Mouse (Mus musculus): ENCODE measurements around the gene Cpd. TPM values are rescaled to one million over a fixed set of nuclear protein-coding genes. Genes with fewer than 3 reads are reported as not detected.
"Not testable (repeated sequence)": the region's sequence is repeated elsewhere in the genome, so short reads cannot be mapped to it uniquely, and the experiment has no call there.

Cpd gene
- total RNA-seq, 1 experiment from 2014 or later, result 54.1 TPM

GRCm38 (mm10) chr11:76807007-76807679 lies 39.7 kb downstream of the Cpd start:
- ATAC-seq (replicated peaks; ENCODE audit: insufficient number of reproducible peaks, low FRiP score, low TSS enrichment, poor library complexity, severe bottlenecking), result no peak

DNA sequence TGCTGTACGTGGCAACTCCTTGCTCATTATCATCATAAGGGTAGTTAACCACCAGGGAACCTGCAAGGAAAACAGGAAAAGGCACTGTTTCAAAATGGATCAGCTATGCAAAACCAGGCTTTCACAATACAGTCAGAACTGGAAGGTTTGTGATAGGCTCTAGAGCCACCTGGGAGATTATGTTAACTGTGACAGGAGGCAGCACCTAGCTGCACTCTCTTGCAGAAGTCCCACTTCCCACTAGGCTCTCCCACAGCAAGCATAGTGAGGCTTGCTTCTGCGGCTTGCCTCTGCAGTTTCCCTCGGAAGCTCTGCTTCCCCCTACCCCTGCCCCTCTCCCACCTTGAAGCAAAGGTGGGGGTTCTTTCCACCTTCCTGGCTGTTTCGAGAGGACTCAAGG lies 40.8 kb downstream of the Cpd start:
- no peak for ATAC-seq (replicated peaks; ENCODE audit: insufficient number of reproducible peaks, low FRiP score, low TSS enrichment, poor library complexity, severe bottlenecking)

DNA sequence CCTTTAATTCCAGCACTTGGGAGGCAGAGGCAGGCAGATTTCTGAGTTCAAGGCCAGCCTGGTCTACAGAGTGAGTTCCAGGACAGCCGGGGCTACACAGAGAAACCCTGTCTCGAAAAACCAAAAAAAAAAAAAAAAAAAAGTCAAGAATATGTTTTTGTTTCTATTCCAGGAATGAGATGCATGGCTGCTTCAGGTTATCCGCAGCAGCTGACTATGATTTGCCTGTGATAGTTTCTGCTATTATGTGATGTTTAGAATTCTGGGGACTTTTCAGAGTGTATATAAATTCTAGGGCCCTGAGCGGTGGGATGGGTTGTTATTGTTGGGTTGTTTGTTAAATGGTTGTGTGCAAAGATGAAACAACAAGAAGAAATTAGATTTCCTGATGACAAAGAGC lies 41.7 kb downstream of the Cpd start:
- not testable (repeated sequence) for ATAC-seq (replicated peaks; ENCODE audit: insufficient number of reproducible peaks, low FRiP score, low TSS enrichment, poor library complexity, severe bottlenecking)

DNA sequence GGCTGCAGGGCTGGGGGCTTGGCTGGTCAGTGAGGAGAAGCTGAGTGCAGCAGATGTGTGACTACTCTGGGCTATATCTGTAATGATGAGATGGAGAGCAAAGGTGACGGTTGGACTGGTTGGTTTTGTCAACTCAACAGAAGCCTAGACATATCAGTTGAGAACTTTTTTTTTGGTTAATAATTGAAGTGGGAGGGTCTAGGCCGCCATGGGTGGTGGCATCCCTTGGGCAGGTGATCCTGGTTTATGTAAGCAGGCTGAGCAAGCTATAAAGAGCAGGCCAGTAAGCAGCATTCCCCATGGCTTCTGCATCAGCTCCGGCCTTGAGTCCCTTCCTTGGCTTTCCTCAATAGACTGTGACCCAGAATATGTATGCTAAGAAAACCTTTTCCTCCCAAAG lies 43.6 kb downstream of the Cpd start:
- ATAC-seq (replicated peaks; ENCODE audit: insufficient number of reproducible peaks, low FRiP score, low TSS enrichment, poor library complexity, severe bottlenecking), result no peak

DNA sequence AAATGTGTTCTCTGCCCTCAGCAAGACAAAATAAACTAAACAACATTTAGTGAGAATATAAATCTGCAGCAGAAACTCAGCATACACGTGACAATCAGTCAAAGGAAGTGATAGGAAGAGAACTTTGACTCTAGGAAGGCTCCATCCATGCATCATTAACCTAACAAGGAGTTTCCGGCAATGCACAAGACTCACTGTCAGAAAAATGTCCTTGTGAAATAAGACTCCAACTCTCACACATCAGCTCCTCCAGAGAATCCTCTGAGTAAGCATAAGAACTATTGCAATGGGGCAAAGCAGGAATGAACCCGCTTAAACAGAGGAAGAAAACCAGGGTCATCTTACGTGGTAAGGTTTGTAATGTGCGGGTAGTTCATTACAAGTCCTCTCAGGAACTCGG lies 49.6 kb downstream of the Cpd start:
- no peak for ATAC-seq (replicated peaks; ENCODE audit: insufficient number of reproducible peaks, low FRiP score, low TSS enrichment, poor library complexity, severe bottlenecking)

- ATAC-seq (replicated peaks; ENCODE audit: insufficient number of reproducible peaks, low FRiP score, low TSS enrichment, poor library complexity, severe bottlenecking), result no peak
Observed at GRCm38 (mm10) chr11:76795326-76795725, 51.5 kb downstream of the Cpd start.

DNA sequence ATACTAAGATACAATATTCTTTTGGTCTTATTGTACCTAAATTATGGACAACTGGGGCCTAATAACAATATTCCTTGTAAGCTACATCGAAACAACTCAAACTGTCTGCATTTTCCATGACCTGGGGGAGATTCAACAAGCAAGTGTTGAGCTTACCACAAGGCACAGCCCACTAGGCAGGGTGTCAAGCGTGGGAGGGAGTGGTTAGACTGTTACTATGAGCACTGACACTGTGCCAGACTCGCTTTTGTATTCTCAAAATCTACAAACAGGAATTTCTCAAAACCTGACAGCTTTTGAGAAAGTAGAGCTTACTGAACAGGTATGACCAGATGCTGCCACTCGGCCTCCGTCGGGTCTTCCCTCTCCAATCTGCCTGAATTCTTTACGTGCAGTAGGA lies 55.5 kb downstream of the Cpd start:
- ATAC-seq (replicated peaks; ENCODE audit: insufficient number of reproducible peaks, low FRiP score, low TSS enrichment, poor library complexity, severe bottlenecking), result no peak

DNA sequence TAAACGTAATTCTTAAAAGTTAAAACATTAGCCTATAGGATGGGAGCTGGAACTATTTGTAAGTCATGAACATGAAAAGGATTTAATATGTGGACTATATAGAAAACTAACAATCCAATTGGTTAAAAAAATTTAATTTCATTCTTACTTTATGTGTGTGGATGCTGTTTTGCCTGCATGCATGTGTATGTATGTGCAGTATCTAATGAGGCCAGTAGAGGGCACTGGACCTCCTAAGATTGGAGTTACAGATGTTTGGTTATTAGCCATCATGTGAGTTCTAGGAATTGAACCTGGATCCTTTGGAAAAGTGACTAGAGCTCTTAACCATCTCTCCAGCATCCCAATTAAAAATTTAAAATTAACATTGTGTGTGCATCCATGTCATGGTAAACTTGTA lies 57.6 kb downstream of the Cpd start:
- 0 out of 2 replicates have a peak, but pooled peaks have one; percentile 63 for ATAC-seq (replicated peaks; ENCODE audit: insufficient number of reproducible peaks, low FRiP score, low TSS enrichment, poor library complexity, severe bottlenecking)

DNA sequence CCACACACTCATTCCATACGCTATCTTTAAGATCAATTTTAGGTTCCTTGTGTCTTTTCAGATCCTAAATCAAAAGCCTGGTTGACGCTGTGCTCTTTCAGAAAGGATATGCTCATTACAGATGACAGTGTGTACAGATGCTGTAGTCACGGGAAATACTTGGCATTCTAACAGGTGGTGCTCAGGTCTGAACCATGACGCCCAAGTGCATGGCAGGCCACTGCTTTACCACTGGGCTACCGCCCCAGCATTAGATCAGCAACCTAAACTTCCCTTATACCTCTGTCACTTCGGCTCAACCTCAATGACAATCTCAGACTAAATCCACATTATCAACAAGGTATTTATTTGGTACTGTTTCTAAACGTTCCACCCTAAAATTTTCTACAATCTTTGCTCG lies 71.3 kb downstream of the Cpd start:
- no peak for ATAC-seq (replicated peaks; ENCODE audit: insufficient number of reproducible peaks, low FRiP score, low TSS enrichment, poor library complexity, severe bottlenecking)

- no peak for ATAC-seq (replicated peaks; ENCODE audit: insufficient number of reproducible peaks, low FRiP score, low TSS enrichment, poor library complexity, severe bottlenecking)
Observed at GRCm38 (mm10) chr11:76773811-76774210, 73.0 kb downstream of the Cpd start.

- ATAC-seq (replicated peaks; ENCODE audit: insufficient number of reproducible peaks, low FRiP score, low TSS enrichment, poor library complexity, severe bottlenecking), result no peak
Observed at GRCm38 (mm10) chr11:76770566-76770965, 76.3 kb downstream of the Cpd start.

GRCm38 (mm10) chr11:76763741-76764122 lies 83.1 kb downstream of the Cpd start:
- ATAC-seq (replicated peaks; ENCODE audit: insufficient number of reproducible peaks, low FRiP score, low TSS enrichment, poor library complexity, severe bottlenecking), result no peak

- ATAC-seq (replicated peaks; ENCODE audit: insufficient number of reproducible peaks, low FRiP score, low TSS enrichment, poor library complexity, severe bottlenecking), result peak; percentile 100
Observed at GRCm38 (mm10) chr11:76763053-76763740, 83.6 kb downstream of the Cpd start, which contains the start of gene Gosr1. Gosr1 (minus strand) TSS chr11:76763579.

DNA sequence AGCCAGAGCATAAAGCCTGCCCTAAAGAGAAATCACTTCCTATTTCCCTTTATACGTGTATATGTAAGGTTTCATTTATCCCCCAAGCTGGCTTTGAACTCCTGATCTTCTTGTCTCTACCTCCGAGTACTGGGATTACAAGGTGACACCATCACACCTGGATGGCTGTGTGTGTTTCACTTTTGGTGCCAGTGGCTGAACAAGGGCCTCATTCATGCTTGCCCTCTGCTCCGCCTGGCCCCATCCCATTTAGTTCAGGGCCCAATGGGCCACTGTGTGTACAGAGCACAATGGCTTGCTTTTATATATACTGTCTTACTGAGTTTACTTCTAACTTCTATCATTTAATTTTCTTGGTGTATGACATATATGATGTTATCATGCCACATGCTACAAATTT lies 94.5 kb downstream of the Cpd start:
- ATAC-seq (replicated peaks; ENCODE audit: insufficient number of reproducible peaks, low FRiP score, low TSS enrichment, poor library complexity, severe bottlenecking), result no peak

GRCm38 (mm10) chr11:76748819-76749218 lies 98.0 kb downstream of the Cpd start:
- ATAC-seq (replicated peaks; ENCODE audit: insufficient number of reproducible peaks, low FRiP score, low TSS enrichment, poor library complexity, severe bottlenecking), result no peak

DNA sequence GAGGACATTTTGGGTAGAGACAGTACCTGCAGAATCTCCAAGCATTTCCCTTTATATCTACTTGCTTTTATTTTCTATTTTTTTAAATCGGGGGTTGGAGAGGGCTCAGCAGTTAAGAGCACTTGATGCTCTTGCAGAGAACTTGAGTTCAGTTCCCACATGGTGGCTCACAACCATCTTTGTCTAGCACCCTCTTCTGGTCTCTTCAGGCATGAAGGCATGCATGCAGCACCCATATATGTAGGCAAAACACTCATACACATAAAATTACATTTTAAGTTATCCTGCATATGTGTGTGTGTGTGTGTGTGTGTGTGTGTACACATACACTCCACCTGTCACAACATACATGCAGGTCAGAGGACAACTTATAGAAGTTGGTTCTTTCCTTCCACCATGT lies 100.9 kb downstream of the Cpd start:
- ATAC-seq (replicated peaks; ENCODE audit: insufficient number of reproducible peaks, low FRiP score, low TSS enrichment, poor library complexity, severe bottlenecking), result no peak

DNA sequence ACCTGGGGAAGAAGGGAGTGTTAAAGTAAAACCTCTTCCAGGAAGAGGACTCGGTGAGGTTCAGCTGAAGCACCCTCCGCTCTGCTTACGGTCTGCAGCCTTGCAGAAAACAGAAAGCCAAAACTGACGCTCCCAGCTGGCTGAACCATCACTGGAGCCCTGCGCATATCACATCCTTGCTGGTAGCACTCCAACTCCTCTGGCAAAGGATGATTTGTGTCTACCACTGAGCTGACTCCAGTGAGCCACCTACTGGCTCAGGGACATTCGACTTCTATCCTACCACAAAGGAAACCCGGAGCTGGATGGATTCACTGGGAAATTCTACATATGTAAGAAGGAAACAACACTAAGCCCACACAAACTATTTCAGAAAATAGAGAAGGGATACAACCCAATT lies 102.3 kb downstream of the Cpd start:
- ATAC-seq (replicated peaks; ENCODE audit: insufficient number of reproducible peaks, low FRiP score, low TSS enrichment, poor library complexity, severe bottlenecking), result no peak

DNA sequence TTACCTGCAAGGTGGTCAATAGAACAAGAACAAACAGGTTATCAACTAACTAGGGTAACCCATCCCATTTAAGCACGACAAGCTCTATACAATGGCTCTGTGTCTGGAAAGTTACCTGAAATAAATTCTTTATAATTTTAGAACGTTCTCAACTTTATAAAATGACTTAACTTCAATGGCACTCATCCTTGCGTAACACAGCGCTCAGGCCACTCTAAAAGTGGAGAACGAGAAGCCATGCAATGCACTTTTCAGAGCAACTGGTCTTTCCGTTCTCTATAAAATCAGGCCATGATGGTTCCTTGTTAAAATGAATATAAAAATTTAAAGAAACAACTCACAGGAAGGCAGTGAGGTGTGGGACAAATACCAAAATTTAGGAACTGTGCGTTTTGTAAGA lies 104.3 kb downstream of the Cpd start:
- no peak for ATAC-seq (replicated peaks; ENCODE audit: insufficient number of reproducible peaks, low FRiP score, low TSS enrichment, poor library complexity, severe bottlenecking)

GRCm38 (mm10) chr11:76739125-76739524 lies 107.7 kb downstream of the Cpd start:
- no peak for ATAC-seq (replicated peaks; ENCODE audit: insufficient number of reproducible peaks, low FRiP score, low TSS enrichment, poor library complexity, severe bottlenecking)

- ATAC-seq (replicated peaks; ENCODE audit: insufficient number of reproducible peaks, low FRiP score, low TSS enrichment, poor library complexity, severe bottlenecking), result 0 out of 2 replicates have a peak, but pooled peaks have one; percentile 50
Observed at GRCm38 (mm10) chr11:76735753-76736324, 111.0 kb downstream of the Cpd start.
